Mouse (Mus musculus) gastrocnemius, adult 18-20 months (tissue): ENCODE data around the gene Atp6v0e. TPM values are rescaled to one million over a fixed set of nuclear protein-coding genes. Genes with fewer than 3 reads are reported as not detected.

ENCODE experiments used
- DNase-seq: peaks from one replicate; pipeline ENCODE4 v3.0.0; 2021; ENCODE audit warnings: low spot score
- long read RNA-seq, 2 experiments: library from polyadenylated mRNA; stranded (forward); transcript quantifications; one replicate each; pipeline ENCODE4 v2.0.0; 2021
- total RNA-seq, 2 experiments: library from RNA; stranded (reverse); gene quantifications; 2 replicates each; pipeline ENCODE4 v1.2.3; 2021

Atp6v0e gene
- 10 to 100 TPM; 41.1 to 44.0 TPM for total RNA-seq
- long read RNA-seq, experiment 1, transcript Atp6v0e-201 (4 exons, 823 nt), result major isoform, 32 of 70 reads
- long read RNA-seq, experiment 1, partial matches to known transcripts, result 0 of 70 reads
- long read RNA-seq, experiment 1, other reads (novel, unspliced or antisense), result 37 of 70 reads
- long read RNA-seq, experiment 2, transcript Atp6v0e-201 (4 exons, 823 nt), result major isoform, 32 of 68 reads
- long read RNA-seq, experiment 2, partial matches to known transcripts, result 1 of 68 reads
- long read RNA-seq, experiment 2, other reads (novel, unspliced or antisense), result 33 of 68 reads

DNA sequence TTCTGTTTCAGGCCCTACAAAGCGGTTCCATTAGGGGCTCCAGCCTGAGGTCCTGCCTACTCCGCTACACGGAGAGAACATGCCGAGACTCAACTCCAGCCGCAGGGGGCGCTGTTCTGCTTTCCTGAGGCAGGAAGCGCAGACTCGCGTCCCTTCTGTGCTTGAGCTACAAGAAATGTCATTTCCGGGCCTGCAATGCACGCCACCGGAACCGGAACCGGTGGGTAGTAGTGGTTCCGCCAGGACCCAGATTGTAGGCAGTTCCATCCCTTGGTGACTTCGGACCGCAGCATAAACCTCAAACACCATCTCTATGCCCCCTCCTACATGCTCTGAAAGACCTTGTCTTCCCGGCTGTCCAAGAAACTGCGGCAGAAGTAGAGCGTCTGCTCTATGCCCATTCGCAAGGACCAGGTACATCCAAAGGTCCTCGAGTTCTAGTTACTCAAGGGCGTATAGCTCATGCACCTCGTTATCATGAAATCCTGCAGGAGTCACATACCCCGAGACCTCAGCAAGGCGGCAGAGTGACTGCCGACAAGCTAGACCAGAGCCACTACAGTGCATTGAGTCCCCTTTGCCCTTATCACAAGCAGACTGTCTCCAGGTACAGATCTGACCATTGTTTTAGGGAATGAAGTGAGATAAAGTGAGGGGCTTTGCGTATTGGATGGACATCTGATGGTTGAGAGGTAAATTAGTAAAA lies at the start of gene Atp6v0e:
TSS of gene Atp6v0e (plus strand) at position 254 of the 706 bp plus-strand sequence.
- DNase-seq, result peak; percentile 96

DNA sequence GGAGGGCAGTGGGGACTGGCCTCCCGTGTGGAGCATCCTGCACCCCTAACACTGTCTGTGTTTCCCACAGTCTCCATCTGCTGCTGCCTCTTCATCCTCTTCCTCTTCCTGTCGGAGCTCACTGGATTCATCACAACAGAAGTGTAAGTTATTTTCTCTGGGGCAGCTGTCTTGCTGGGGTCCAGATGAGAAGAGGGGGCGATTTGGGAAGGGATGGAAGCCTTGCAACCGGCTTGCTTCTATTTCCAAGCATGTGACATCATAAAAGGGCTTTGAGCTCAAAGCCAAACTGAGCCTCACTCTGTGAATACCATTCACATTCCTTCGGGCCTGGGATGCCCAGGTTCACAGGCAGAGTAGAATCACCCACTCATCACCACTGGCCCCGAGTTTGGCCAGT lies 48.7 kb upstream of the Atp6v0e start:
- no peak for DNase-seq

DNA sequence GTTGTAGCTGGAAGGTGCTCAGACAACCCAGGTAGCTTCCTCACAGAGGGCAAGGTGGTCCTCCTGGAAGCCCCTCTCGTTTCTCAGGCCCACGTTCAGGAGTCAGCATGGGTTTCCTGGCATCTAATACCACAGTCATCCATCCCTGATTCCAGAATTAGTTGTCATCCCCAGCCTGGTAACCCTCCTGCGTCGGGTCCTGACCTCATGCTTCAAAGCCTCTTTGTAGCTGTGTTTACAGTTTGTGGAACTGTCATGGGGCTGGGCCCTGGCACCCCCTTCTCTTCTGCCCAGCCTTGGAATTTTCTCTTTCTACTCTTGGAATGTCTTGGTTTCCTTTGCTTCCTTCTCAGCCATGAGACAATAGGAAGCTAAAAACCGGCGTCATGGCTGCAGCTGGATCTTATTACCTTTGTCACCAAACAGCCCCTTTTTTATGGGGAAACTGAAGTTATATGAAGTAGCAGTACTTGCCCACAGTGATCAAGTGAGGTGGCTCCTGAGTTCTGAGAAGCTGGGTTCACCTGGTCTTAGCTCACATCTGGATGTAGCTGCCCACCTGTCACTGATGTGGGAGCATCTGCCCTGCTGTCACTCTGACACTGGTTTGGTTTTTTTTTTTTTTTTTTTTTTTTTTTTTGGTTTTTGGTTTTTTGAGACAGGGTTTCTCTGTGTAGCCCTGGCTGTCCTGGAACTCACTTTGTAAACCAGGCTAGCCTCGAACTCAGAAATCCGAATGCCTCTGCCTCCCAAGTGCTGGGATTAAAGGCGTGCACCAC lies 48.1 kb upstream of the Atp6v0e start:
- no peak for DNase-seq

DNA sequence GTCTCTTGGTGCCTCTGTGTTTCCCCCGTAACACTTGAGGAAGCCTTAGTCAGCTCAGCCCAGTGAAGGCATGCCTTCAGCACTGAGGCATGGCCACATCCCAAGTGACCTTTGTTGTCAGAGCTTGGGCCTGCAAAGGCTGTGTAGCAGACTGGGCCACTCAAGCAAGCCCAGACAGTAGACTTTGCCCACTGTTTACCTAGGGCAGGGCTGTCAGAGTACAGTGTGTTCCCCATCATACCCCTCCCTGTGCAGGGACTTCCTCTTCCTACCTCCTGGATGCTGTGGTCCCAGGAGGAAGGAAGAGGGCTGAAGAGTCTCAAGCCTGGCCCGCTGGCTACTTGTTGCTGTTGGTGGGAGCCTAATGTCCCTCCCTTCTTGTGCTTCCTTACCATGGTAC lies 46.3 kb upstream of the Atp6v0e start:
- no peak for DNase-seq

DNA sequence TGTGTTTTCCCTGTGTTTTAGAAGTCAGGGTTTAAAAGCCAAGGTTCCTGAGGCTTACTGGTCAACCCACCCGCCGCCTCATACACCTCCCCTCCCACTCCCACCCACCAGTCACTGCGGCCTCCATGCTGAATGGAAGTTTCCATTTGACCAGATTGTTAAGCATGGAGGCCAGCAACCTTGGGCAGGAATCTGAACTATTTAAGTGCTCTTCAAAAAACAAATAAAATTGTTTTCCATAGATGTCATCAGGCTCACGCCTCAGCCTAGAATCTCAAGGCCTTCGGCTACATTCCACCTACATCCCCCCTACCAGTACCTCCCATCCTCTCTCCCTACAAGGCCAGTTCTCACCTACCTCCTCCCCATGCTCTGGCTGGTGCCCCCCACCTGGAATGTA lies 44.5 kb upstream of the Atp6v0e start:
- no peak for DNase-seq

DNA sequence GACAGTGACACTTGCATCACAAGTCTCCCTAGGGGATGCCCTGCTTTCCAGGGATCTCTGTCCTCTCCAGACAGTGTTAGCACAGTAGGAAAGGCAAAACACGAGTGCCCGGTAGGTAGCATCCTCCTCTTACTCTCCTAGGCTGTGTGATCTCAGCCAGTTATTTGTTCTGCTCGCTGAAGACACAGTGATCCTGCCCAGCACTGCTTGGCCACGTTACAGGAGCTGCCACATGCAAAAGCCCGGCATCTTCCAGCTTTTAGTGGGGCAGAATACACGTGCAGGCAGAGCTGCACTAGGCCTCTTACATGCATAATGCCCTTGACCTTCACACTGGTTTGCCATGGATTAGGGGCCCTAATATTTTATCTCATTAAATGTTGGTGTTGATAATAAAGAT lies 43.5 kb upstream of the Atp6v0e start:
- DNase-seq, result no peak

DNA sequence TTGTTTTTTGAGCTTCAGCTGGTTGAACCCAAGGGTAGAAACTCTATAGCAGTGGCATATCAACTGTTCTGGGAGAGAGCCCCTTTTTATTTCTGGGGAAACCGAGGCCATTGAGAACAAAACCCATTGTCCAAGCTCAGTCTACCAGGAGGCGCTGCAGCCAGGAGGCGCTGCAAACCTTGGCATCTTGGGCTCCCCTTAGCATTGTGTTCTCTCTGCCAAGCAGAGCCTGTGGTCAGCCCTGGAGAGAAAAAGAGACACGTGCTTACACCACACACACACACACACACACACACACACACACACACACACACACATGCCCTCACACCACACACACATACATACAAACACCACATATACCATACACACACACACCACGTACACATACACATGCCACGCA lies 42.7 kb upstream of the Atp6v0e start:
- no peak for DNase-seq

DNA sequence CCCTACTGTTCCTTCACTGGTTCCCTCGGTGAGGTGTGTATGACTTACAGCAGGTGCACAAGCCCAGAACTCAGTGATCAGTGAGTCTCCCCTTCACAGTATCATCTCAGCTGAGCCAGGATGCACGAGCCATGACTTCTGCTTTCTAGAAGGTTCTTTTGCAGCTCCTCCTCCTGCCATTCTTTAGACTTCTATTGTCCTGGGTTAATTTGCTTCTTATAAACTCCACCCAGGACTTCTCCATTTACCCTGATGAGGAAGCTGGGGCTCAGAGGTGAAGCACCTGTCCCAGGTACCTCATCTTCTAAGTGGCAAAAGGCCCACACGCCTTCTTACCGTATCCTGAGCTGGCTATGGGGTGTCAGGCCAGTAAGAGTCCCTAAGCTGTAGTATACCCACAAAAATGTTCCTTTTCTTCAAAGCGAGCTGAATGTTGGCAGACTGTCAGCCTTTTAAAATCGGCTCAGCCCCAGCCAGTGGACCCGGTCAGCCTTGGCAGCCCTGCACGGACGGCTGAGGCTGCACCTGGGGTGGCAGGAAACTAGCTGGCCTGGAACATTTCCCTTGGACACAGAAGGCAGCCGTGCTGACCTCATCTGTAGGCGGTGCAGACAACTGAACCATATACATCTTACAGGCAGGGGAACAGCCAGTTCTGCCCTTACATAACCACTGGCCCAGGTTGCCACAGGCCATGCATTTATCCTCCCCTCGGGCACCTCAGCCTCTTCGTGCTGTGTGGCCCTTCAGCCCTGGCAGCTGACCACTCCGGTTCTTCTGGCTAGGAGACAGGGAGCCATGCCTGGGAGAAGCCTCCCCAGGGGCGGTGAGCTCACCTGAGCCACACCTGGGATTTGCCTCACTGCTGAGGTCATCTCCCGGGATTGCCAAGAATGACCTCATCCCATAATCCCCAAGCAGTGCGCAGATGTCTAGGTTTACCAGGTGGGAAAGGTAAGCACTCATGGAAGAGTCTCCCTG lies 42.0 kb upstream of the Atp6v0e start:
- peak; percentile 82 for DNase-seq

DNA sequence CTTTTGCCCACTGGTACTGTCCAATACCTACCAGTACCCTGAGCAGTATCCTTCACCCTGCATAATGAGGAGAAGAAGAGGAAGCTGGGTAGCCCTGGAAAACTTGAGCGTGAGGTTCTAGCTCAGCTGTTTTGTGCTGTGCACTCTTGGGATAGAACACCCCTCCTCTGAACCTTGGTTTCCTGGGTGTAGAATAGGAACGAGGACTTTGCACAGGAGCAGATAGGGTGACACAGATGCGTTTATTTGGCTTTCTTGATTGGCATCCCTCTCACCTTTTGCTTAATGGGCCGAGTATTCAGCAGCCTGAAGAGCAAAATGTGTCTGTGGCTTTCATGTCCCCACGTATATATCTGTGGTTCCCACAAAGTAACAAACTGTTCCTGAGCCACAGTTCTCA lies 41.1 kb upstream of the Atp6v0e start:
- no peak for DNase-seq

DNA sequence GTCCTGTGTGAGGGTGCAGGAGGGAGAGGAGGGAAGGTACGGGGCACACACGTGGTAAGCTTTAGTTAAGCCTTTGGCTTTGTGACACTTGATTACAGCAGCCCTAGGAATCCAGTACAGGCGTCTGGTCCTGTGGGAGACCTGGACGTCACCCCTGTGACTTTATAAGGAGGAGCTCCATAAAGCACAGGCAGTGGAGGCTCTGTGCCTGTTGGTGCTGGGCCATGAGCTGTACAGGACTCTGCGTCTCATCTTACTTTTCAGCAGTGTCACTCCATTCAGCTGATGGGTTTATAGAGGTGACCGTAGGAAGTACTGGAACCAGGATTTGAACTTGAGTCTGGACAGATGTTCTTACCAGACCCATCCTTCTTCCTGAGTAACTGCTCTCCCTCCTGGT lies 39.0 kb upstream of the Atp6v0e start:
- no peak for DNase-seq

DNA sequence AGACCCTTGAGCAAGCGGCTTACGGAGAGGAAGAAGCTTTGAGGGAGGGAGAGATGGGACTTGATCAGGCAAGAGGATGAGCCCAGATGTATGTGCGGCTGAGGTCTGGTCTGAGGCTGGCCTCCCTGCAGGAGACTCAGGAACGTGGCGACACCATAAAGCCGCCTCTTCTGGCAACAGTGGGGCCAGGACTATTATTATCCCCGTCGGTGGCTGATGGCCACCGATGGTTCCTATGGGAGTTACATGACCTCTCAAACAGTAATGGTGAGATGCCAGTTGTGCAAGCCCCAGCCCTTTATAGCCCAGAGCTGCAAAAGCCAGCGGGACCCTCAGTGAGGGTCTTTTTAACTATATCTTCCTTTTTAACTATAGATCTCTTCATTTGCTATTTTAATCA lies 38.0 kb upstream of the Atp6v0e start:
- peak; percentile 70 for DNase-seq

DNA sequence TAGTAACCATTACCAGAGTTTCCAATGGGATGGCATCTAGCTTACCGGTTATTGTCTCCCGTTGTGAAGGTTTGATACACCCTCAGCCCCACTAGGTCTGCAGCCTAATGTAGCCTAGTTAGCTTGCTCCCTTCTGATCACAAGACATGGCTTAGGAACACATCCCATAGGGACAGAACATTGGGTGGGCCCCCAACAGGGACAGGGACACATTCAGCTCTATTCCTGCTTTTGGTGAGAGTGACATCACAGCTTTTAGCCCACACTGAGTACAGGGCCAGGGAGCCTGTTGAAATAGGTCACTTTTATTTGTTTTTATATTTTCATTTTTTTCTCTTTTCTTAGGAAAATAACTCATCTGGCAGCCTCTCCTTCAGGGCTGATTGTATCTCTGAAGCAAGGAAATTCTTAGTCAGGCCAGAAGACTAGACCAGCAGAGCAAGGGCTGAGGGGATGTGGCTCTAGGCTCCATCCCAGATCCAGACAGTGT lies 37.5 kb upstream of the Atp6v0e start:
- DNase-seq, result no peak

DNA sequence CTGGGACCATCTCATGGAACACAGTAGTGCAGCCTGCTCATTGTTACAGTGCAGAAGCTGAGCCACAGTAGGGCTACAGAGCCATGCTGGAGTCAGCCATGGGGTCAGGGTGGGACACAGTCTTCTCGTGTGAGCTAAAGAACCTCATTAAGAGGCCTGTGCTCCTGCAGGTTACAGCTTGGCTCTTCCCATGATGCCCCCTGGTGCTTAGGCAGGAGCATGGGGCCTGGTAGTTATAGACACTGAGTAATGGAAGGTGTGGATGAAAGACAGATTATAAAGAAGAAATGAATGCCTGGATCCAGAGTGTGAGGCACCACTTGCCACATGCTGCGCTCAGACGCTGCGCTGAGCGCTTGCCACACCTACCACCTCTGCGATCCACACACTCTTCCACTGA lies 34.6 kb upstream of the Atp6v0e start:
- no peak for DNase-seq

DNA sequence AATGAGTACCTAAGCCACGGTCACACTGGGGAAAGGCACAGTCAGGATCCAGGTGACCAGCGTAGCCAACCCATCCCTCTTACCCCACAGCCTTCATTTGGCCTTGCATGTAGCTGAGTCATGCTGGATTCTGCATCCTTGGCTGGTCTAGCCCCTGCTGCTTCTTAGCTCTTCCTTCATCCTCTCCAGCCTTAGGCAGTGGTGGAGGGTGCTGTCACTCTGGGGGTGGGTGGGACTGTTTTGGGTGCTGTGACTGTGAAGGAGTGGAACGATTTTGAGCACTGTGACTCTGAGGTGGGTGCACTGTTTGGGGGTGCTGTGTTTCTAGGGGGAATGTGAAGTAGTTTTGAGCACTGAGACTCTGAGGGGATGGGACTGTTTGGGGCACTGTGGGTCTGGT lies 34.1 kb upstream of the Atp6v0e start:
- no peak for DNase-seq

DNA sequence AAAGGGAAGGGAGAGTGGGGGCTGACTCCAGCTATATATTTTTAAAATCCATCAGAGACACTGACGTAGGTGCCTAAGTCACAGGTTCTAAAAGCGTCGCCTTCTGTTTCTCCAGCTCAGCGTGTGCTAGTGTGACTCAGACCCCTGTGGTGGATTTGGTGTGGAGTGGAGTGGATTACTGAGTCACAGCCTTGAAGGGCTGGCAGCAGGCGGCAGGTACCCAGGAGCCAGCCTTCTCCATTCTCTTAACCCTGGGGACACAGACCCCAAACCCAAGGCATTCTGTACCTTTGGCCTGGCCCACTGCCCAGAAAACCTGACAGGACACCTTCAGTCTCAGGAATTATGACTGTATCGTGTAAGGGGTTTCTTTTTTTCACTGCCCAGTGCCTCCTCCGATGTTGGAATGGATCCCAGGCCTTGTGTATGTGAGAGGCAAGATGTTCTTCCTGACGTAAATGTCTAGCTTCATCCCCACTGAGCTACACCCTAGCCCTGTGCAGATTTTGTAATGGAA lies 31.2 kb upstream of the Atp6v0e start:
- DNase-seq, result no peak

DNA sequence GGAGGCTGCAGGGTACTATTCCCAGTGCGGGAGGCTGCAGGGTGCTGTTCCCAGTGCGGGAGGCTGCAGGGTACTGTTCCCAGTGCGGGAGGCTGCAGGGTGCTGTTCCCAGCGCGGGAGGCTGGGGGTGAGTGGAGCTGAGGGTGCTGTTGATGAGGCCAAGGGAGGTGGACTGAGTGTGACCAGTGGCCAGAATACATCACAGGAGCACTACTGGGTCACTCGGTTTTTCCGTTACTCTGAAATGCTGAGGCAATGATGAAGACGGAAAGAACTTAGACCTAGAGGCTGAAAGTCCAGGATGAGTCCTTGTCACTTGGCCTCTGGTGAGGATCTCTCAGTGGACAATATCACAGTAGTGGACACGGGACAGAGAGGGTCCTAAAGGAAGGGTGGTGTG lies 29.8 kb upstream of the Atp6v0e start:
- no peak for DNase-seq

DNA sequence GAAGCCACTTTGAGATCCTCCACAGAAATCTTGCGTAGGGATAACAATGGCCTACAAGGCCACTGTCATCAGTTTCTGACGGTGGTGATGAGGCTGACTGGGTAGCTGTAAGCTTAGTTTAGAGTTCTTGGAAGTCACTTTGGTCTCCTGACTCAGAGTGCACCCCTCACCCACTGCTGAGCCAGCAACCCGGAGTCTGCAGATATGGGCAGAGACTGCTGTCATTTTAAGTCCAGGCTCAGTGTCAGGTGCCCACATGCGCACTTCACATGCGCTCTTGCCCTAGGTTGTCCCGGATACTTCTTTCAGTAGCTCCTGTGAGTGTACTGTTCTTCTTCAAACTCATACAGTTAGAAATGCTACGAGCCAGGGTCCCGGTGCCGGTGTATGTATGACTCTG lies 29.1 kb upstream of the Atp6v0e start:
- no peak for DNase-seq

DNA sequence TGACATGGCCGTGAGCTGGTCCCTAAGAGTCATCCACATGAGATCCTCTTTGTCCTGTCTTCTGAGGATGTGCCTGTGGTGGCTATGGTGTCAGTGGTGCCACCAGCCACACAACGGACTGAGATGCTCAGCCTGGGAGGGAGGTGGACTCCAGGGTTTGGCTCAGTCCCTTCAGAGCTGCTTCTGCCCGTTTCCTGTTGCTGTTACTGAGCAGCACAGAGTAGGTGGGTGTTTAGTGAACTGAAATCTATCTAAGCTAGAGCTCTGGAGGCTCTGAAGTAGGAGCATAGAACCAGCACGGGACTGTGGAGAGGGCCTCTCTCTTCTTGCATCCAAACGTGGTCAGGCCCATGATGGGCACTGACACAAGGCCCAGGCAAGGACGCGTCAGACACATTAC lies 28.5 kb upstream of the Atp6v0e start:
- no peak for DNase-seq

DNA sequence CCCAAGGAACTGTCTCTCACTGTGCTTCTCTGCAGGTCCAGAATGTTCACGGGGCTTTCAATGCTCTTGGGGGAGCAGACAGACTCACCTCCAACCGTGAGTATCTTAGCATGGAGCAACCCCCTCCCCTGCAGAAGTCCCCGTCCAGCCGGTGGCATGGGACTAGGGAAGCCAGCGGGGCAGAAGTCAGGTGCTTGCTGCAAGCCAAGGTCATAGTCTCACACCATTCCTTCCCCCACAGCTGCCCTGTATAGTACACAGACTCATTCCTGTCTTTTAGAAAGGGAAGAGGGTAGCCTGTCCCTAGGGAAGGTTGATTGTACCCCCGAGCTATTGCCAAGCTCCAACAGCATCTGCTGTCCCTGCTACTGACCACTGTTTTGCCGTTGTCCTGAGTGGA lies 27.1 kb upstream of the Atp6v0e start:
- no peak for DNase-seq

DNA sequence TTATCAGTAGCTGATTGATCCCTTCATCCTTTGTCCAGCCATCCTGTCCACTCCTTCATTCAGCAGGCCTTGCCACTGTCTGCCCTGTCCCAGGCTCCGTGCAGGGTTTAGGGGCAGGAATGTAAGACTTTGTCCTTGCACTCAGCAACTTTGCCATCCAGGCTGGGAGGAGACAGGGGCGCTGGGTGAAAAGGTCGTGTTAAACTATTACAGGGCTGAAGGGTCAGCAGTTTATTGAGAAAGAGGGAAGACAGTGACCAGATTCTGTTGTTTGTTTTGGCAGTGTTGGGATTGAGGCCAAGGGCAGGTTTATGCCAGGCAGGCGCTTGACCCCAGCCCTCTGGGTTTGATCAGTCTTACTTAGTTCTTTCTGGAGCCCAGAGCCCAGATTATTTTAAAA lies 25.2 kb upstream of the Atp6v0e start:
- DNase-seq, result no peak

DNA sequence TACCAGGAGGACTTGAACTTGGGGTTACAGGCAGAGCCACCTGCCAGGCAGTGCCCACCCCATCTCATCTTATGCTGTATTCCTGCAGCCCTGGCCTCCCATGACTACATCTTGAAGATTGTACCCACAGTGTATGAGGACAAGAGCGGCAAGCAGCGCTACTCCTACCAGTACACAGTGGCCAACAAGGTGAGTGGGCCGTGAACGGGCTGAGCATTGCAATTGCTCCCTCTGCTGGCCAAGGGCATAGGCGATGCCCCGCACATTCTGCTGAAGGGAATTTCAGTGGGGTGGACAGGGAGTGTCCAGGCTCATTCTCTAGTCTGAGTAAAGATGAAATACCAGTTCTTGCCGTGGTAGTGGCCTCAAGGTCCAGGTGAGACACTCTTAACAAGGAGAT lies 24.4 kb upstream of the Atp6v0e start:
- peak; percentile 88 for DNase-seq
